Mouse (Mus musculus): ENCODE data around the gene Pogk. TPM values are rescaled to one million over a fixed set of nuclear protein-coding genes. Genes with fewer than 3 reads are reported as not detected.
A peak's percentile ranks its signal among the peaks of the same experiment; 100 is the strongest.

Gene Pogk
- 0.89 and 0.95 TPM in 2 replicates for polyA plus RNA-seq (2015; fragmentation: Nextera tagmentation; extraction: Ambion mirVana)

GRCm38 (mm10) chr1:166409701-166410220, at the start of gene Pogk:
Gene Pogk, minus strand, starts transcription at chr1:166409863.
- H3K36me3 ChIP-seq (ENCODE audit: control insufficient read depth, insufficient read depth): no peaks in the 10 kb centered on the region
- H3K4me2 ChIP-seq (ENCODE audit: low read depth, low read length): peak within 1 kb of the TSS; percentile 95
- peak within 1 kb of the TSS; percentile 59 for H3K9ac ChIP-seq (ENCODE audit: low read depth, low read length)
- no peaks in the 10 kb centered on the region for H3K27me3 ChIP-seq (ENCODE audit: control insufficient read depth, insufficient read depth, low read depth, low read length)
- no peak within 1 kb of the TSS for H3K27ac ChIP-seq (ENCODE audit: low read length)
- H3K9me3 ChIP-seq (replicated peaks; ENCODE audit: control insufficient read depth, low read length): no peaks in the 10 kb centered on the region
- 3% methylated on average over 46 of the region's 49 CpGs for WGBS (ENCODE audit: insufficient replicate concordance)
- H3K4me1 ChIP-seq (ENCODE audit: control insufficient read depth, low read depth, low read length): peaks cover 12% of the 10 kb centered on the region
- H3K4me3 ChIP-seq (ENCODE audit: low read depth, low read length): peak within 1 kb of the TSS; percentile 65
- peak; percentile 90 for ATAC-seq (ENCODE audit: low read depth)

- H3K9me3 ChIP-seq (replicated peaks; ENCODE audit: control insufficient read depth, low read length): no peaks in the 10 kb centered on the region
- H3K9ac ChIP-seq (ENCODE audit: low read depth, low read length): no peak overlapping the region
- H3K4me1 ChIP-seq (ENCODE audit: control insufficient read depth, low read depth, low read length): no peaks in the 10 kb centered on the region
- H3K27me3 ChIP-seq (ENCODE audit: control insufficient read depth, insufficient read depth, low read depth, low read length): no peaks in the 10 kb centered on the region
- H3K4me2 ChIP-seq (ENCODE audit: low read depth, low read length): no peak overlapping the region
- H3K36me3 ChIP-seq (ENCODE audit: control insufficient read depth, insufficient read depth): no peaks in the 10 kb centered on the region
- no peak overlapping the region for H3K4me3 ChIP-seq (ENCODE audit: low read depth, low read length)
- no peak overlapping the region for H3K27ac ChIP-seq (ENCODE audit: low read length)
- WGBS (ENCODE audit: insufficient replicate concordance): 59% methylated on average over 3 of the region's 3 CpGs
- no peak; the same call in 1 of the 2 replicates for ATAC-seq (ENCODE audit: low read depth)
Measured at GRCm38 (mm10) chr1:166441992-166442391, 32.3 kb upstream of the Pogk start.

DNA sequence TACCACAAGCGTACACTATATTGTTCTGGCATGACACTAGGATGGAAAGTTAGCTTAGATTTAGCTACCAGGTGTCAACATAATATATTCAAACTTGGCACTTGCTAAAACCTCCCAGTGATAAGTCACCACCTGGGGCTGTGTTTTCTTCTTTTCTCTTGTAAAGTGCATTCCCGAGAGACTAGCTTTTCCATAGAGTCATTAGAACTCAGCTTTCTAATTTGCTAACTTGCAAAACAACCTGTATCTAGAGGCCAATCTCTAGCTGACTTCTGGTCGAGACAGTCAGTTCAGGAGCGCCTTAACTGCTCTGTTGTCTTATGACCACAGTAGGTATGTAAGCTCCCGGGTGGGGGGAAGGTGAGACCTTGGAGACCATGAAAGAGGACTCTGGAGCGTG, 29.8 kb upstream of the Pogk start:
- no peaks in the 10 kb centered on the region for H3K27me3 ChIP-seq (ENCODE audit: control insufficient read depth, insufficient read depth, low read depth, low read length)
- H3K4me3 ChIP-seq (ENCODE audit: low read depth, low read length): no peak overlapping the region
- 50% methylated on average over 6 of the region's 6 CpGs for WGBS (ENCODE audit: insufficient replicate concordance)
- H3K36me3 ChIP-seq (ENCODE audit: control insufficient read depth, insufficient read depth): no peaks in the 10 kb centered on the region
- H3K27ac ChIP-seq (ENCODE audit: low read length): no peak overlapping the region
- H3K9me3 ChIP-seq (replicated peaks; ENCODE audit: control insufficient read depth, low read length): no peaks in the 10 kb centered on the region
- H3K9ac ChIP-seq (ENCODE audit: low read depth, low read length): no peak overlapping the region
- H3K4me1 ChIP-seq (ENCODE audit: control insufficient read depth, low read depth, low read length): no peaks in the 10 kb centered on the region
- H3K4me2 ChIP-seq (ENCODE audit: low read depth, low read length): no peak overlapping the region
- no peak for ATAC-seq (ENCODE audit: low read depth)

GRCm38 (mm10) chr1:166429809-166430431, 20.3 kb upstream of the Pogk start:
- Histone ChIP-seq H3K4me1 (ENCODE audit: control insufficient read depth, low read depth, low read length) (no peaks in the 10 kb centered on the region), H3K27me3 (ENCODE audit: control insufficient read depth, insufficient read depth, low read depth, low read length) (no peaks in the 10 kb centered on the region), H3K27ac (ENCODE audit: low read length) (no peak overlapping the region), H3K9me3 (replicated peaks; ENCODE audit: control insufficient read depth, low read length) (no peaks in the 10 kb centered on the region), H3K36me3 (ENCODE audit: control insufficient read depth, insufficient read depth) (no peaks in the 10 kb centered on the region), H3K9ac (ENCODE audit: low read depth, low read length) (no peak overlapping the region), H3K4me2 (ENCODE audit: low read depth, low read length) (peak overlapping the region; percentile 38), H3K4me3 (ENCODE audit: low read depth, low read length) (peak overlapping the region; percentile 31)
- ATAC-seq (ENCODE audit: low read depth): peak; percentile 80
- WGBS (ENCODE audit: insufficient replicate concordance): 18% methylated on average over 10 of the region's 10 CpGs

GRCm38 (mm10) chr1:166429053-166429452, 19.4 kb upstream of the Pogk start:
- Histone ChIP-seq H3K9me3 (replicated peaks; ENCODE audit: control insufficient read depth, low read length) (no peaks in the 10 kb centered on the region), H3K9ac (ENCODE audit: low read depth, low read length) (no peak overlapping the region), H3K27ac (ENCODE audit: low read length) (no peak overlapping the region), H3K36me3 (ENCODE audit: control insufficient read depth, insufficient read depth) (no peaks in the 10 kb centered on the region), H3K4me2 (ENCODE audit: low read depth, low read length) (peak overlapping the region; percentile 21; the same call in 1 of the 2 replicates), H3K4me3 (ENCODE audit: low read depth, low read length) (no peak overlapping the region), H3K27me3 (ENCODE audit: control insufficient read depth, insufficient read depth, low read depth, low read length) (no peaks in the 10 kb centered on the region), H3K4me1 (ENCODE audit: control insufficient read depth, low read depth, low read length) (no peaks in the 10 kb centered on the region)
- 0 out of 2 replicates have a peak, but pooled peaks have one; percentile 27 for ATAC-seq (ENCODE audit: low read depth)
- 24% methylated on average over 3 of the region's 3 CpGs for WGBS (ENCODE audit: insufficient replicate concordance)

DNA sequence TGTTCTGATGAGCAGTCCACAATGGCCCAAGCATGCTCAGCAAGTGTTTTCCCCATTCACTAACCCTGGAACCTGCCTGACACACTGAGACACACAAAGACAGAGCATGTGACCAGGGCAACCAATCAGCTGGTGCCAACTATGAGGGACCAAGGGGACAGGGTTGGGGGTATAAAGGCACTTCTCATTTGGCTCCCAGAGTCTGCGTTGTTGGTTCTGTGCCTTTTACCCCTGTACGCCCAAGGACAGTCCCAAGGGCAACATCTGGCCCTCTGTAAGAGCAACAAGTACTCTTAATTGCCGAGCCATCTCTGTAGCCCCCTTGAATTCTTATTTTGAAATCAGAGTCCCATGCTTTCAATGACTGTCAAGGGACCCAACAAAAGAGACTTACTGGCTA, 2.6 kb upstream of the Pogk start:
- Histone ChIP-seq H3K9me3 (replicated peaks; ENCODE audit: control insufficient read depth, low read length) (no peaks in the 10 kb centered on the region), H3K36me3 (ENCODE audit: control insufficient read depth, insufficient read depth) (no peaks in the 10 kb centered on the region), H3K27ac (ENCODE audit: low read length) (no peak overlapping the region), H3K4me1 (ENCODE audit: control insufficient read depth, low read depth, low read length) (peaks cover 12% of the 10 kb centered on the region), H3K9ac (ENCODE audit: low read depth, low read length) (no peak overlapping the region), H3K4me3 (ENCODE audit: low read depth, low read length) (no peak overlapping the region), H3K4me2 (ENCODE audit: low read depth, low read length) (no peak overlapping the region), H3K27me3 (ENCODE audit: control insufficient read depth, insufficient read depth, low read depth, low read length) (no peaks in the 10 kb centered on the region)
- 69% methylated on average over 3 of the region's 3 CpGs for WGBS (ENCODE audit: insufficient replicate concordance)
- ATAC-seq (ENCODE audit: low read depth): no peak

GRCm38 (mm10) chr1:166411541-166411940, 1.9 kb upstream of the Pogk start:
- Histone ChIP-seq H3K9ac (ENCODE audit: low read depth, low read length) (no peak overlapping the region), H3K4me1 (ENCODE audit: control insufficient read depth, low read depth, low read length) (peaks cover 12% of the 10 kb centered on the region), H3K27me3 (ENCODE audit: control insufficient read depth, insufficient read depth, low read depth, low read length) (no peaks in the 10 kb centered on the region), H3K27ac (ENCODE audit: low read length) (no peak overlapping the region), H3K36me3 (ENCODE audit: control insufficient read depth, insufficient read depth) (no peaks in the 10 kb centered on the region), H3K4me3 (ENCODE audit: low read depth, low read length) (no peak overlapping the region), H3K4me2 (ENCODE audit: low read depth, low read length) (no peak overlapping the region), H3K9me3 (replicated peaks; ENCODE audit: control insufficient read depth, low read length) (no peaks in the 10 kb centered on the region)
- no peak for ATAC-seq (ENCODE audit: low read depth)
- 84% methylated on average over 1 of the region's 1 CpGs for WGBS (ENCODE audit: insufficient replicate concordance)

DNA sequence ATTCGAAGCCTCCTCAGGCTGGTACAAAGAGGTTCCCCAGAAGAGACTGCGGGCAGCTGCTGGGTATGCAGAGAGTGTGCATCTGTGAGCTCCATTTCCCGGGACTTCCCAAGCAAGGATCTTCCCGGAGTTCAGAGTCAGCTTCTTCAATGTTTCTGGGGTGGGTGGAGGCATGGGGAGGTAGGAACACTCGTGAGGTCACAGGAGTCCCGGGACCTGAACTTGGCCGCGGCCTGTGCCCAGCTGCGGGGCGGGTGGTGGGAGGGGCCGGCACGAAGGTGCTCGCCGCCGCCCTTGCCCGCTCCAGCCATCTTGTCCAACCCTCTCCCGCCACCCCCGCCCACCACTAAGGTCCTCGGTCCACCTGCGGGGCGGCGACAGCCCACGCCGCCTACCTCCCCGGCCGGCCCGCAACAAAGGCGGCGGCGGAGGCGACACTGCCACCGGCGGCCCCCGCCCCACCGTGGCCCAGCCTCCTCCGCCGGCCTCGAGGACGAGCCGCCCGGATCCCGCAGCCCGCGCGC, 424 bp downstream of the Pogk start:
- peaks cover 12% of the 10 kb centered on the region for H3K4me1 ChIP-seq (ENCODE audit: control insufficient read depth, low read depth, low read length)
- peak; percentile 68 for ATAC-seq (ENCODE audit: low read depth)
- peak overlapping the region; percentile 95 for H3K4me2 ChIP-seq (ENCODE audit: low read depth, low read length)
- WGBS (ENCODE audit: insufficient replicate concordance): 4% methylated on average over 23 of the region's 45 CpGs
- H3K27ac ChIP-seq (ENCODE audit: low read length): no peak overlapping the region
- peak overlapping the region; percentile 65 for H3K4me3 ChIP-seq (ENCODE audit: low read depth, low read length)
- no peaks in the 10 kb centered on the region for H3K9me3 ChIP-seq (replicated peaks; ENCODE audit: control insufficient read depth, low read length)
- H3K27me3 ChIP-seq (ENCODE audit: control insufficient read depth, insufficient read depth, low read depth, low read length): no peaks in the 10 kb centered on the region
- no peaks in the 10 kb centered on the region for H3K36me3 ChIP-seq (ENCODE audit: control insufficient read depth, insufficient read depth)
- peak overlapping the region; percentile 59 for H3K9ac ChIP-seq (ENCODE audit: low read depth, low read length)

- Histone ChIP-seq H3K4me2 (ENCODE audit: low read depth, low read length) (no peak overlapping the region), H3K4me1 (ENCODE audit: control insufficient read depth, low read depth, low read length) (peaks cover under 1% of the 10 kb centered on the region; the same call in 1 of the 2 replicates), H3K27me3 (ENCODE audit: control insufficient read depth, insufficient read depth, low read depth, low read length) (no peaks in the 10 kb centered on the region), H3K9ac (ENCODE audit: low read depth, low read length) (no peak overlapping the region), H3K9me3 (replicated peaks; ENCODE audit: control insufficient read depth, low read length) (no peaks in the 10 kb centered on the region), H3K27ac (ENCODE audit: low read length) (no peak overlapping the region), H3K4me3 (ENCODE audit: low read depth, low read length) (no peak overlapping the region), H3K36me3 (ENCODE audit: control insufficient read depth, insufficient read depth) (no peaks in the 10 kb centered on the region)
- no peak for ATAC-seq (ENCODE audit: low read depth)
- WGBS (ENCODE audit: insufficient replicate concordance): 66% methylated on average over 3 of the region's 3 CpGs
Measured at GRCm38 (mm10) chr1:166403846-166404245, 5.8 kb downstream of the Pogk start.
